Comparison of ENCODE assay signal across 8 mouse cellular contexts in genomic region chr4:89688804-89689497, GRCm38 (mm10). TPM values are rescaled to one million over a fixed set of nuclear protein-coding genes. Genes with fewer than 3 reads are reported as not detected.
A peak's percentile ranks its signal among the peaks of the same experiment; 100 is the strongest.
DNase-seq lines count a peak whose midpoint lies in the region; ATAC-seq and TF ChIP-seq lines count a peak whose summit lies in the region.

No protein-coding gene starts in this region.

- no peaks in the 10 kb centered on the region for H3K9me3 ChIP-seq in forebrain, embryonic 15.5 days
- no peaks in the 10 kb centered on the region for H3K9me3 ChIP-seq in liver, embryonic 13.5 days (replicated peaks)
- no peaks in the 10 kb centered on the region for H3K9me3 ChIP-seq in stomach, embryonic 14.5 days (ENCODE audit: control insufficient read depth, low read depth, low read length)

- 3% methylated on average over 16 of the region's 16 CpGs for WGBS in liver, adult 2 months
- WGBS in forebrain, embryonic 15.5 days, result under 1% methylated on average over 16 of the region's 16 CpGs
- 4% methylated on average over 16 of the region's 16 CpGs for WGBS in liver, embryonic 13.5 days (ENCODE audit: insufficient replicate concordance)
- WGBS in stomach, embryonic 14.5 days, result 3% methylated on average over 16 of the region's 16 CpGs

- H3K27me3 ChIP-seq in liver, adult 2 months (ENCODE audit: control insufficient read depth, insufficient read depth, low read length), result peaks cover 9% of the 10 kb centered on the region; the same call in 1 of the 2 replicates
- peaks cover 16% of the 10 kb centered on the region for H3K27me3 ChIP-seq in forebrain, embryonic 15.5 days
- H3K27me3 ChIP-seq in liver, embryonic 13.5 days, result peaks cover 46% of the 10 kb centered on the region
- H3K27me3 ChIP-seq in stomach, embryonic 14.5 days (ENCODE audit: control insufficient read depth, insufficient read depth, low read length), result peaks cover 19% of the 10 kb centered on the region; the same call in 1 of the 2 replicates

- peak; percentile 36 for DNase-seq in liver, adult 2 months (ENCODE audit: extremely low read depth, low read depth, low spot score)
- DNase-seq in liver, result no peak
- DNase-seq in liver, embryonic 13.5 days, result no peak
- no peak for DNase-seq in frontal cortex, adult 2 months (ENCODE audit: extremely low spot score in 1 of 2, low spot score in 1 of 2)
- no peak for DNase-seq in layer of hippocampus, postnatal 25 days (ENCODE audit: extremely low spot score in 1 of 2, low spot score in 1 of 2)
- no peak for DNase-seq in urinary bladder, postnatal 14 days (ENCODE audit: low spot score)

- TF ChIP-seq POLR2A in liver, adult 2 months (IDR thresholded peaks at IDR 0.05; ENCODE audit: extremely low read depth, insufficient read depth, low read length), result no peak

- no peaks in the 10 kb centered on the region for H3K79me2 ChIP-seq in liver, adult 2 months (ENCODE audit: control insufficient read depth, insufficient read depth, low read length)

- H3K27ac ChIP-seq in liver, adult 2 months (replicated peaks; ENCODE audit: insufficient read depth, low read depth, low read length), result no peak overlapping the region
- no peak overlapping the region for H3K27ac ChIP-seq in forebrain, embryonic 15.5 days (replicated peaks)
- no peak overlapping the region for H3K27ac ChIP-seq in liver, embryonic 13.5 days
- H3K27ac ChIP-seq in stomach, embryonic 14.5 days (ENCODE audit: low read length), result no peak overlapping the region

- no peaks in the 10 kb centered on the region for H3K36me3 ChIP-seq in liver, adult 2 months (ENCODE audit: control insufficient read depth, insufficient read depth, low read length)
- no peaks in the 10 kb centered on the region for H3K36me3 ChIP-seq in forebrain, embryonic 15.5 days
- no peaks in the 10 kb centered on the region for H3K36me3 ChIP-seq in liver, embryonic 13.5 days
- H3K36me3 ChIP-seq in stomach, embryonic 14.5 days (ENCODE audit: control insufficient read depth, insufficient read depth, low read length), result no peaks in the 10 kb centered on the region

- H3K4me3 ChIP-seq in liver, adult 2 months (ENCODE audit: insufficient read depth, low read depth, low read length), result peak overlapping the region; percentile 17; the same call in 1 of the 2 replicates
- peak overlapping the region; percentile 69 for H3K4me3 ChIP-seq in forebrain, embryonic 15.5 days
- peak overlapping the region; percentile 30 for H3K4me3 ChIP-seq in liver, embryonic 13.5 days (replicated peaks)
- peak overlapping the region; percentile 41 for H3K4me3 ChIP-seq in stomach, embryonic 14.5 days (ENCODE audit: low read depth, low read length)

- H3K4me2 ChIP-seq in forebrain, embryonic 15.5 days (replicated peaks), result peak overlapping the region; percentile 92
- peak overlapping the region; percentile 51 for H3K4me2 ChIP-seq in liver, embryonic 13.5 days
- H3K4me2 ChIP-seq in stomach, embryonic 14.5 days (replicated peaks; ENCODE audit: low read depth, low read length), result peak overlapping the region; percentile 81

- no peaks in the 10 kb centered on the region for H3K4me1 ChIP-seq in liver, adult 2 months (ENCODE audit: control insufficient read depth, insufficient read depth, low read length)
- H3K4me1 ChIP-seq in forebrain, embryonic 15.5 days, result peaks cover 19% of the 10 kb centered on the region
- no peaks in the 10 kb centered on the region for H3K4me1 ChIP-seq in liver, embryonic 13.5 days (replicated peaks)
- no peaks in the 10 kb centered on the region for H3K4me1 ChIP-seq in stomach, embryonic 14.5 days (ENCODE audit: control insufficient read depth, insufficient read depth, low read length)

- no peak overlapping the region for H3K9ac ChIP-seq in liver, adult 2 months (ENCODE audit: low read depth, low read length)
- H3K9ac ChIP-seq in forebrain, embryonic 15.5 days (replicated peaks), result peak overlapping the region; percentile 58
- no peak overlapping the region for H3K9ac ChIP-seq in liver, embryonic 13.5 days
- H3K9ac ChIP-seq in stomach, embryonic 14.5 days (replicated peaks; ENCODE audit: low read depth, low read length), result 0 out of 2 replicates have a peak overlapping the region, but pooled peaks have one; percentile 14

- no peak for ATAC-seq in forebrain, embryonic 15.5 days (replicated peaks)
- ATAC-seq in liver, embryonic 13.5 days (ENCODE audit: low read depth), result no peak
- no peak for ATAC-seq in stomach, embryonic 14.5 days (ENCODE audit: insufficient number of reproducible peaks, insufficient read depth, low FRiP score, low read depth)

- no peak for TF ChIP-seq CTCF in liver, adult 2 months (IDR thresholded peaks at IDR 0.05; ENCODE audit: low read depth, low read length)

RNA-seq across cellular contexts. Expression of gene Dmrta1, which starts 9.7 kb away (rescaled TPM):
- total RNA-seq in liver, adult 2 months (2014; rRNA removed), result 0.28 and 0.34 TPM in 2 replicates
- polyA plus RNA-seq in liver, adult 2 months (2012; rRNA removed), result 0.05 and 0.06 TPM in 2 replicates
- 0.67 and 0.72 TPM in 2 replicates for polyA plus RNA-seq in forebrain, embryonic 15.5 days (2015; fragmentation: Nextera tagmentation; extraction: Ambion mirVana)
- polyA plus RNA-seq in liver, embryonic 13.5 days (2015; fragmentation: Nextera tagmentation; extraction: Ambion mirVana), result not detected in 2 replicates
- 0.43 and 1.5 TPM in 2 replicates for polyA plus RNA-seq in stomach, embryonic 14.5 days (2014; fragmentation: Nextera tagmentation; extraction: Ambion mirVana)
- 0.19 and 0.30 TPM in 2 replicates for polyA plus RNA-seq in frontal cortex, adult 2 months (2012; rRNA removed)
- under 1 TPM; 0.44 to 0.63 TPM for total RNA-seq in layer of hippocampus, postnatal 25 days (2021)

Comparison
In these comparisons a context has a peak if more than half of its experiments do, and no peak if none do; other contexts are left out.
1. H3K4me3 ChIP-seq: peak in every context shown above with its lines; median percentile 69 in forebrain, embryonic 15.5 days; 41 in stomach, embryonic 14.5 days; 30 in liver, embryonic 13.5 days; 17 in liver, adult 2 months.
2. H3K9ac ChIP-seq: peak in forebrain, embryonic 15.5 days (single experiment) and stomach, embryonic 14.5 days (single experiment); none in liver, adult 2 months (single experiment) and liver, embryonic 13.5 days (single experiment).
3. Peak in every context shown above with its lines, with median percentiles within 50 percentile points of each other: H3K4me2 ChIP-seq.